Mouse (Mus musculus) liver, embryonic 14.5 days (tissue): ENCODE data around the gene Scn8a.

Experiments
- CTCF ChIP-seq: IDR thresholded peaks from 2 replicates; pipeline ENCODE4 v1.5.1; 2016; ENCODE audit warnings: antibody characterized with exemption, low read depth, control low read depth
- EP300 ChIP-seq: IDR thresholded peaks from 2 replicates; pipeline ENCODE4 v1.6.1; 2016; ENCODE audit warnings: antibody characterized with exemption, low read depth

DNA sequence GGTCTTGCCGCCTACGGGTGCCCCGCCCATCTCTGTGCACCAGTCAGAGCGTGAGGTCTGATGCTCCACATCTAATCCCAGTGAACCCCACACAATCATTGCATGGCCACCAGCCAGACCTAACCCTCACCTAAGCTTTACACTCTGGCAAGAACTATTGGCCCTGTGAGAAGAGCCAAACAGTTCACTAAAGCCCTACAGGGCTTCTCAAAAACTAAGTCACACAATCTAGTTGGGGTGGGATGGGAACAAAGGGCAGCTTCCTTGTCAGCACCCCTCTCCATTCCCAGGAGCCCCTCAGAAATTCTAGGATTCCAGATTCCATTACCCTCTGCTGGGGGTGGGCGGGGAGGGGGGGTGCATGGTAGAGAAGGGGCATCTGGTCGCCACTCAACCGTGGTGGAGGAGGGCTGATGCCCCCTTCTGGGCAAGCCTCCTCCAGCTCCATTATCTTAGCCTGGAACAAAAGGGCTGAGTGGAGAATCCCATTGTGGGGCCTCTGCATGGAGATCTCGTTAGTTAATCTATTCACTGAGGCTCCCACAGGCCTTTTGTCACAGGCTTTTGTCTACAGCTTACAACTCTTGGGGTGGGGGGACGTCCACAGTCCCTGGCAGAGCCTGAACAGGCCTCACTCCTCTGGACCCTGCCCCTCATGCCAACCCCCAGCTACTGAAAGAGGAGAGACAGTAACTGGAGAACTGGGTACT is 190.1 kb downstream of the Scn8a start:
- TF ChIP-seq CTCF (no peak), EP300 (no peak)
